Mouse (Mus musculus) c-Kit-negative CD71-positive TER-119-positive erythroid progenitor cells, embryonic 14.5 days (primary cell): ENCODE measurements around the gene Vmn2r54.
"Not testable (repeated sequence)": the region's sequence is repeated elsewhere in the genome, so short reads cannot be mapped to it uniquely, and the experiment has no call there.

Experiments
- DNase-seq: peaks from one replicate; pipeline ENCODE4 v3.0.0-alpha.2; 2013; ENCODE audit warnings: low read depth, low spot score

Vmn2r54 gene

GRCm38 (mm10) chr7:12640219-12640618 lies at the start of gene Vmn2r54:
Gene Vmn2r54 (minus strand): TSS chr7:12640319.
- DNase-seq, result not testable (repeated sequence)

GRCm38 (mm10) chr7:12684903-12685302 lies 44.8 kb upstream of the Vmn2r54 start, which contains the start of gene Vmn2r55:
Gene Vmn2r55 (minus strand): TSS chr7:12685003.
- DNase-seq, result not testable (repeated sequence)

DNA sequence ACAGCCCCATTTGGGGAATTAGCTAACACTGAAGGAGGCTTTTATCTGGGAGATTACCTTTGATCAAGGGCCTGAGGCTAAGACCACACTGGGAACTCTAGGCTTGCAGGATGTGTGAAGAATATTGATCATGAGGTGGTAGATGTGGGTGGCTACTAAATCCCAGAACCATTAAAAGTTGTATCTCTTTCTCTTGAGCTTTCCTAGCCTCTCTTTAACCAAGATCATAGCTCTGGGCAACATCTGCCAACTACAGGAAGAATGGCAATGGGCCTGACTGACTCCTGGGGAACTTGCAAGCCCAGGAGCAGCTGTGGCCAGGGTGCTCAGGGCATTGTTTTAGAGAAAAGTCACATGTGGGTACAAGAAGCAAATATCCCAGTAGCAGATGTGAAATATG lies 31.4 kb downstream of the Vmn2r54 start, which contains the start of gene Vmn2r53:
Gene Vmn2r53 (minus strand): TSS at position 101 of the 400 bp plus-strand sequence.
- no peak for DNase-seq
